Mouse (Mus musculus): Measurements from ENCODE around the gene Col19a1. TPM values are rescaled to one million over a fixed set of nuclear protein-coding genes. Genes with fewer than 3 reads are reported as not detected.

Gene Col19a1
- polyA plus RNA-seq (2012; rRNA removed): 0.07 and 0.34 TPM in 2 replicates

DNA sequence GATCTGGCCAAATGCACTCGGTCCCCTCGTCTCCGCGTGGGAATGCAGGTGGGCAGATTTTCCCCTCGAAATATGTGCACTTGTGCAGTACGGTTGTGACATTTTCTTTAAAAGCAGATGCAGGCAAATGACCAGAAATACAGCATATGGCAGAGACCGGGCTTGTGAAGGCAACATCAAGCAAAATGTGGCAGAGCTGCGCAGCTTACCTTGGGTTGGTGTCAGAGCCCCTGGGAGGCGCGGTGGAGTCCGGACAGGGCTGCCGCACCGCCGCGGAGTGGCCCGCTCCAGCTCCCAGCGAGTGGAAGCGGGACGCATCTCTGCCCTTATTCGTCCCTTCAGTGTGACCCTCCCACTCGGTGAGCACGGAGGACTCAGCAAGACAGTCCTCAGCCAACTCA, at the start of gene Col19a1:
Col19a1 (minus strand) TSS at position 332 of the 401 bp plus-strand sequence.

Other genes starting within 250 kb of the Col19a1 start
- gene Lmbrd1, start 91.2 kb upstream of the Col19a1 start, polyA plus RNA-seq (2012; rRNA removed): 16.3 and 29.7 TPM in 2 replicates

Data from central nervous system, embryonic 11.5 days (tissue).